Mouse (Mus musculus) testis, adult 2 months (tissue): ENCODE data around the gene Spred1. TPM values are rescaled to one million over a fixed set of nuclear protein-coding genes. Genes with fewer than 3 reads are reported as not detected.

Source experiments
- H3K27ac ChIP-seq: fragments of 200-500 bp; 2 replicates; pipeline ENCODE4 v1.5.1; 2012; ENCODE audit warnings: low read depth, low read length; ENCODE audit not compliant: control insufficient read depth, insufficient read depth
- H3K27me3 ChIP-seq: fragments of 200-500 bp; 2 replicates; pipeline ENCODE4 v1.6.1; 2012; ENCODE audit warnings: mild to moderate bottlenecking, low read length, moderate library complexity; ENCODE audit not compliant: control insufficient read depth, insufficient read depth
- H3K36me3 ChIP-seq: fragments of 200-500 bp; 2 replicates; pipeline ENCODE4 v1.6.1; 2012; ENCODE audit warnings: mild to moderate bottlenecking, low read length; ENCODE audit not compliant: control insufficient read depth, insufficient read depth
- H3K4me1 ChIP-seq: fragments of 200-500 bp; 2 replicates; pipeline ENCODE4 v1.6.1; 2012; ENCODE audit warnings: low read length; ENCODE audit not compliant: control insufficient read depth, insufficient read depth
- H3K4me3 ChIP-seq: fragments of 200-500 bp; 2 replicates; pipeline ENCODE4 v1.5.1; 2012; ENCODE audit warnings: low read depth, mild to moderate bottlenecking, low read length, moderate library complexity, mixed read lengths; ENCODE audit not compliant: control insufficient read depth
- CTCF ChIP-seq: fragments of 200-500 bp; IDR thresholded peaks from 2 replicates; pipeline ENCODE4 v1.5.1; 2012; ENCODE audit warnings: low read depth, mild to moderate bottlenecking, inconsistent platforms, low read length, moderate library complexity; ENCODE audit not compliant: control insufficient read depth, insufficient read depth, insufficient replicate concordance
- POLR2A ChIP-seq: fragments of 200-500 bp; IDR thresholded peaks from 2 replicates; pipeline ENCODE4 v1.6.1; 2012; ENCODE audit warnings: low read depth, mild to moderate bottlenecking, inconsistent platforms, low read length, moderate library complexity; ENCODE audit not compliant: control insufficient read depth
- polyA plus RNA-seq: library from polyadenylated mRNA; depleted of rRNA; stranded (reverse); fragments of >200 nt; gene quantifications from 2 replicates; pipeline ENCODE4 v1.2.3, GENCODE M21; 2012

Gene Spred1
- polyA plus RNA-seq, 1 experiment = 1.0 TPM

DNA sequence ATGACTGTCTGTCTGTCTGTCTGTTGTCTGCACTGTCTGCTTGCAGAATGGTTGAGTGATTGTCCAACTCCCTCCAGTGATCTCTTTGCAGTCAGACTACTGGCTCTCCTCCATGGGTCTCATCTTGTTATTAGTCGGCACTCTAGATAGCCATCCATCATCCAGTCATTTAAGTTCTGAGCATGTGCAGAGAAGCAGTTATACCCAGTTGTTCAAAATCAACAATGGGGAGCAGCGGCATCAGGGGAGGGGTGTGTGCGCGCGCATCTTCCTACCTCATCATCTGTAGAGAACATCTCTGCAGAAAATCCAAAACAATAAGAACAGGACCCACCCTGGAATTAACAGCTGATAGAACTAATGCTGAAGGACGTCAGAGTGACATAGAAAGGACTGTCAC is 83.9 kb downstream of the Spred1 start:
- TF ChIP-seq POLR2A = no peak
- no peak for TF ChIP-seq CTCF
- no peak overlapping the region for H3K4me3 ChIP-seq
- H3K27ac ChIP-seq = no peak overlapping the region
- H3K4me1 ChIP-seq = no peaks in the 10 kb centered on the region
- no peaks in the 10 kb centered on the region for H3K27me3 ChIP-seq
- H3K36me3 ChIP-seq = no peaks in the 10 kb centered on the region

DNA sequence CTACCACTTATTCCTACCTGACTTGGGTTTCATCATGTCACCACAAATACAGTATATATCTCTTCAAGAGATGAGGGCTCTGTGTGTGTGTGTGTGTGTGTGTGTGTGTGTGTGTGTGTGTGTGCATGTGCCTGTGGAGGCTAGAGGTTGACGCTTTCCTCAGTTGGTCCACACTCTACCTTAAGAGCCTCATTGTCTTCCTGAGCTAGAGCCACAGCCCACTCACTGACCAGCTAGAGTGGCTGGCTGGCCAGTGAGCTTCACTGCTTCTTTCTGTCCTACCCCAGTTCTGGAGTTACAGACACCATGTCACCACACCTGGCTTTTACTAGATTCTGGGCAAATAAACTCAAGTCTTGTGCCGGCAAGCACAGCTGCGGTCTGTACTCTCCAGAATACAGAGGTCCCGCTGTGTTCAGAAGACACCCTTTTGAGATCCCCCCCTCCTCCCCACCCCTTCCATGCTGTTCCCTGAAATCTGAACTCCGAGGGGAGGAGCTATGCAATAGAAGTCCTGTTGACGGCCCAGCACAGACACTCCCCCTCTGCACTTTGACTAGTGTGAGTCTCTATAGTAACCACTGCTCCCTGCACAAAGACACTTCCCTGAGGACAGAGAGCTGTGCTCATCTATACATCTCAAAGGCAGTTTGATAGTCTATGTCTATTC is 89.4 kb downstream of the Spred1 start:
- H3K4me3 ChIP-seq = no peak overlapping the region
- no peak overlapping the region for H3K27ac ChIP-seq
- H3K36me3 ChIP-seq = no peaks in the 10 kb centered on the region
- no peak for TF ChIP-seq CTCF
- H3K4me1 ChIP-seq = no peaks in the 10 kb centered on the region
- no peaks in the 10 kb centered on the region for H3K27me3 ChIP-seq

DNA sequence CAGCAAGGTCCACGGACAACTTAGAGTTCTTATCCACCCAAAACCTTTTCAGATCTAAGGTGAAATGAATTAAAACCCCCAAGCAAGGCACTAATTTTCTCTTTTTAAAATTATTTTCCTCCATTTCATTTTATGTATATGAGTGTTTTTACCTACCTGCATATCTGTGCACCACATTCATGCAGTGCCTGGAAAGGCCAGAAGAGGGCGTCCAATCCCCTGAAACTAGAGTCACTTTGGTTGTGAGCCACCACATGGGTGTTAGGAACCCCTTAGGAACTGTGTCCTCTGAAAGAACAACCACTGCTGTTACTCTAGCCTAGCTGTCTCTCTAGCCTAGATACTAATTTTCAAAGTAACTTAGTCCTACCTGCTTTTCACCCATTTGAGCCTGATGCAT is 95.0 kb downstream of the Spred1 start:
- Histone ChIP-seq H3K4me1 (no peaks in the 10 kb centered on the region), H3K4me3 (no peak overlapping the region), H3K27ac (no peak overlapping the region), H3K27me3 (no peaks in the 10 kb centered on the region), H3K36me3 (no peaks in the 10 kb centered on the region)
- TF ChIP-seq CTCF (no peak; the same call in 1 of the 2 replicates), POLR2A (no peak)

DNA sequence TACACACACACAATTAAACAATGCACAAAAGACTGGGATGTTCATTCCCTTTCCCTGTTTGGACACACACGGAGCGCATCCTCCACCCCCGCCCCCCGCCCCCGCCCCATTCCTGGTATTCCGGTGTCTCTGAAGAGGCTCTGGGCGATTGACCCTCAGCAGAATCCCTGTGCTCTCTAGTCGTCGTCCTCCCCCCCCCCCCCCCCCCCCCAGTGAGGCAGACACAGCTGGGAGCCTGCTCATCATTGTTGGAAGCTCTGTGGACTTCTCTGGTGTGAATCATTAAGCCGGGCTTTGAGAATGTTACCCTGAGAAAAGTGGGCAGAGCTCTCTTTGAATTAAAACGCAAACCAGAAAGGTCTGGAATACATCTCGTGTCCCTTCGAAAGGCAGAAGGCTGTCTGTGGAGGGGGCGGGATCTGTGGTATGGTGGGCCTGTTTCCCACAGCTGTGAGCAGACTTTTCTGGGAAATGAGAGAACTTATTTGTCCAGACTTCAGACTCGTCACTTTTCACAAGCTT is 96.6 kb downstream of the Spred1 start:
- TF ChIP-seq POLR2A = no peak
- TF ChIP-seq CTCF = no peak
- Histone ChIP-seq H3K4me1 (no peaks in the 10 kb centered on the region), H3K27me3 (no peaks in the 10 kb centered on the region), H3K36me3 (no peaks in the 10 kb centered on the region), H3K4me3 (no peak overlapping the region), H3K27ac (no peak overlapping the region)

GRCm38 (mm10) chr2:117219536-117219935 is 98.4 kb downstream of the Spred1 start:
- Histone ChIP-seq H3K4me3 (no peak overlapping the region), H3K27ac (no peak overlapping the region), H3K36me3 (no peaks in the 10 kb centered on the region), H3K4me1 (no peaks in the 10 kb centered on the region), H3K27me3 (no peaks in the 10 kb centered on the region)
- TF ChIP-seq POLR2A = no peak
- no peak for TF ChIP-seq CTCF

DNA sequence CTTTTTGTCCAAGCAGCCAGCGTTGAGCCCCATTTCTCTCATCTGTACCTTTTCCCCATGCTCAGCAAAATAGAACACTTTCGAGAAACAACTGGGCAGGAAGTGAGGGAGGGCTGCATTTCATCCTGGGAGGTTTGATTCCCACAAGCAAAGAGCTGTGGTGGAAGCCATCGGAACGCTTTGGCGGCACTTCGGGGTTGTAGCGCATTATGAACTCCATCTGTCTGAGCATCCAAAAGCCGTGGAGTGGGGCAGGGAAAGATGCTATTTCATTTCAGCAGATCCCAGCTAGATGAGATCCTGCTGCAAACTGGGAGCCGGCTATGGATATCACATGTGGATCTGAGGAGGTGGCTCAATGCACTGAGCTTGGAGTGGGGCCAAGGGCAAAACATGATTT is 101.5 kb downstream of the Spred1 start:
- Histone ChIP-seq H3K36me3 (no peaks in the 10 kb centered on the region), H3K27ac (no peak overlapping the region), H3K4me3 (no peak overlapping the region), H3K4me1 (no peaks in the 10 kb centered on the region), H3K27me3 (no peaks in the 10 kb centered on the region)
- no peak for TF ChIP-seq POLR2A
- no peak for TF ChIP-seq CTCF

GRCm38 (mm10) chr2:117228601-117229125 is 107.5 kb downstream of the Spred1 start:
- H3K4me1 ChIP-seq = peaks cover 5% of the 10 kb centered on the region; the same call in 1 of the 2 replicates
- no peak overlapping the region for H3K4me3 ChIP-seq
- no peak for TF ChIP-seq POLR2A
- no peak for TF ChIP-seq CTCF
- no peaks in the 10 kb centered on the region for H3K36me3 ChIP-seq
- H3K27ac ChIP-seq = no peak overlapping the region
- no peaks in the 10 kb centered on the region for H3K27me3 ChIP-seq

DNA sequence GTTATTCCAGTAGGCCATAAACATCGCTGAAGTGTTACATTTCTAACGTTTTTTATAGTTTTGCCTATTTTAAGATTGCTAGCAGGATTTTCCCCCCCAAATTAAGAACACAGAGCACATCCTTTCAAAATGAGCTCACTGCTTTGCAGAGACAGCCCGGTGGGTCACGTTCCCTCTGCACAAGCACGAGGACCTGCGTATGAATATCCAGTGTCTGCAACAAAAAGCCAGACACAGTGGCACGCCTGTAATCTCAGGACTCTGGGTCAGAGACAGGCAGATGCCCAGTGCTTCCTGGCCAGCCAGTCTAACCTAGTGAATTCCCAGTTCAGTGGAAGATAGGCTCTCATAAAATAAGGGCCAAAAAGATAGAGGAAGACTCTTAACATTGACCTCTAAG is 109.1 kb downstream of the Spred1 start:
- no peaks in the 10 kb centered on the region for H3K36me3 ChIP-seq
- TF ChIP-seq POLR2A = no peak
- TF ChIP-seq CTCF = no peak
- H3K4me3 ChIP-seq = no peak overlapping the region
- peaks cover 5% of the 10 kb centered on the region; the same call in 1 of the 2 replicates for H3K4me1 ChIP-seq
- no peaks in the 10 kb centered on the region for H3K27me3 ChIP-seq
- no peak overlapping the region for H3K27ac ChIP-seq
